Mouse (Mus musculus): ENCODE measurements at regions not wholly inside any gene's neighbourhood (a gene's known extent, or its start where the extent isn't known, plus 50 kb on each side); places are given as distances from the start of the nearest gene placed in this dataset.

GRCm38 (mm10) chr5:75880088-75880684 lies 98.1 kb downstream of the Kdr start:
- no peak for DNase-seq (ENCODE audit: low spot score in 2 of 2)
- intact Hi-C loops (cut with DNase I), result no loop called here

- intact Hi-C loops (cut with DNase I), result loop anchor here (10.0 kb wide), 1 partner anchor 146 kb away; no protein-coding TSS in a partner anchor
Measured at GRCm38 (mm10) chr5:75878361-75878760, 99.9 kb downstream of the Kdr start.

GRCm38 (mm10) chr5:75877609-75877971 lies 100.7 kb downstream of the Kdr start:
- intact Hi-C loops (cut with DNase I), result loop anchor here (10.0 kb wide), 1 partner anchor 147 kb away; no protein-coding TSS in a partner anchor
- DNase-seq (ENCODE audit: low spot score in 2 of 2), result no peak

More at GRCm38 (mm10) chr5:75878361-75878760, 99.9 kb downstream of the Kdr start:
- DNase-seq (ENCODE audit: low spot score in 2 of 2), result no peak

GRCm38 (mm10) chr5:75876871-75877608 lies 101.2 kb downstream of the Kdr start:
- no peak for DNase-seq (ENCODE audit: low spot score in 2 of 2)
- intact Hi-C loops (cut with DNase I), result loop anchor here (10.0 kb wide), 1 partner anchor 148 kb away; no protein-coding TSS in a partner anchor

- peak; percentile 72 to 73 for DNase-seq (ENCODE audit: low spot score in 2 of 2)
- intact Hi-C loops (cut with DNase I), result loop anchor here (2.0 to 10.0 kb wide), 2 partner anchors 154 to 248 kb away; no protein-coding TSS in a partner anchor
Measured at GRCm38 (mm10) chr5:75871120-75871519, 107.1 kb downstream of the Kdr start.

- intact Hi-C loops (cut with DNase I), result loop anchor here (2.0 to 10.0 kb wide), 2 partner anchors 154 to 248 kb away; no protein-coding TSS in a partner anchor
- no peak for DNase-seq (ENCODE audit: low spot score in 2 of 2)
Measured at GRCm38 (mm10) chr5:75870666-75871065, 107.6 kb downstream of the Kdr start.

GRCm38 (mm10) chr5:75869535-75869934 lies 108.7 kb downstream of the Kdr start:
- intact Hi-C loops (cut with DNase I), result loop anchor here (10.0 kb wide), 2 partner anchors 545 to 675 kb away; no protein-coding TSS in a partner anchor
- DNase-seq (ENCODE audit: low spot score in 2 of 2), result no peak

GRCm38 (mm10) chr5:75865096-75865495 lies 113.2 kb downstream of the Kdr start:
- no peak for DNase-seq (ENCODE audit: low spot score in 2 of 2)
- intact Hi-C loops (cut with DNase I), result loop anchor here (10.0 kb wide), 2 partner anchors 550 to 680 kb away; no protein-coding TSS in a partner anchor

GRCm38 (mm10) chr5:75863358-75863757 lies 114.9 kb downstream of the Kdr start:
- no peak for DNase-seq (ENCODE audit: low spot score in 2 of 2)
- intact Hi-C loops (cut with DNase I), result loop anchor here (10.0 kb wide), 2 partner anchors 551 to 681 kb away; no protein-coding TSS in a partner anchor

GRCm38 (mm10) chr5:75862630-75862991 lies 115.6 kb downstream of the Kdr start:
- peak; percentile 78 to 84 for DNase-seq (ENCODE audit: low spot score in 2 of 2)
- intact Hi-C loops (cut with DNase I), result loop anchor here (1.0 to 10.0 kb wide), 3 partner anchors 256 to 682 kb away; no protein-coding TSS in a partner anchor

- DNase-seq (ENCODE audit: low spot score in 2 of 2), result no peak
- intact Hi-C loops (cut with DNase I), result loop anchor here (1.0 to 10.0 kb wide), 3 partner anchors 256 to 683 kb away; no protein-coding TSS in a partner anchor
Measured at GRCm38 (mm10) chr5:75861916-75862629, 116.2 kb downstream of the Kdr start.

GRCm38 (mm10) chr5:75859316-75859836 lies 118.9 kb downstream of the Kdr start:
- no peak for DNase-seq (ENCODE audit: low spot score in 2 of 2)
- intact Hi-C loops (cut with DNase I), result no loop called here

- intact Hi-C loops (cut with DNase I), result no loop called here
Measured at GRCm38 (mm10) chr5:75850855-75851254, 127.4 kb downstream of the Kdr start.

GRCm38 (mm10) chr5:75847966-75848365 lies 130.3 kb downstream of the Kdr start:
- no peak for DNase-seq (ENCODE audit: low spot score in 2 of 2)
- intact Hi-C loops (cut with DNase I), result no loop called here

More at GRCm38 (mm10) chr5:75850855-75851254, 127.4 kb downstream of the Kdr start:
- DNase-seq (ENCODE audit: low spot score in 2 of 2), result no peak

GRCm38 (mm10) chr5:75847341-75847740 lies 130.9 kb downstream of the Kdr start:
- no peak for DNase-seq (ENCODE audit: low spot score in 2 of 2)
- intact Hi-C loops (cut with DNase I), result no loop called here

- intact Hi-C loops (cut with DNase I), result no loop called here
- DNase-seq (ENCODE audit: low spot score in 2 of 2), result no peak
Measured at GRCm38 (mm10) chr5:75846016-75846415, 132.2 kb downstream of the Kdr start.

GRCm38 (mm10) chr5:75843807-75844206 lies 134.5 kb downstream of the Kdr start:
- DNase-seq (ENCODE audit: low spot score in 2 of 2), result no peak
- intact Hi-C loops (cut with DNase I), result loop anchor here (2.0 kb wide), 1 partner anchor 627 kb away; no protein-coding TSS in a partner anchor

GRCm38 (mm10) chr5:75840421-75840820 lies 137.8 kb downstream of the Kdr start:
- peak in 1 of 2 experiments; percentile 14 for DNase-seq (ENCODE audit: low spot score in 2 of 2)
- intact Hi-C loops (cut with DNase I), result no loop called here

- intact Hi-C loops (cut with DNase I), result no loop called here
- DNase-seq (ENCODE audit: low spot score in 2 of 2), result peak in 1 of 2 experiments; percentile 22
Measured at GRCm38 (mm10) chr5:75835556-75835961, 142.7 kb downstream of the Kdr start.
